Mouse (Mus musculus): Measurements from ENCODE around the gene Tnfrsf14. TPM values are rescaled to one million over a fixed set of nuclear protein-coding genes. Genes with fewer than 3 reads are reported as not detected.

Gene Tnfrsf14
- polyA plus RNA-seq, 1 experiment from 2014 or later, result 4.4 TPM

- Histone ChIP-seq H3K27ac (ENCODE audit: low read depth, low read length) (no peak overlapping the region), H3K27me3 (ENCODE audit: control insufficient read depth, insufficient read depth, low read length) (peaks cover 10% of the 10 kb centered on the region; the same call in 1 of the 2 replicates), H3K9me3 (replicated peaks; ENCODE audit: control insufficient read depth, low read length) (no peaks in the 10 kb centered on the region), H3K4me2 (no peak overlapping the region), H3K4me1 (ENCODE audit: control insufficient read depth, insufficient read depth, low read length) (no peaks in the 10 kb centered on the region), H3K9ac (ENCODE audit: low read depth, low read length) (no peak overlapping the region), H3K4me3 (ENCODE audit: low read depth, low read length) (no peak overlapping the region), H3K36me3 (ENCODE audit: control insufficient read depth, insufficient read depth, low read length) (no peaks in the 10 kb centered on the region)
- 57% methylated on average over 13 of the region's 13 CpGs for WGBS (ENCODE audit: insufficient replicate concordance)
- ATAC-seq (replicated peaks; ENCODE audit: insufficient number of reproducible peaks, low FRiP score, low TSS enrichment), result no peak
These were observed 41.3 kb downstream of the Tnfrsf14 start for GRCm38 (mm10) chr4:154886876-154887592.

GRCm38 (mm10) chr4:154885416-154885815 is 42.9 kb downstream of the Tnfrsf14 start:
- H3K9me3 ChIP-seq (replicated peaks; ENCODE audit: control insufficient read depth, low read length), result no peaks in the 10 kb centered on the region
- no peak for ATAC-seq (replicated peaks; ENCODE audit: insufficient number of reproducible peaks, low FRiP score, low TSS enrichment)
- H3K36me3 ChIP-seq (ENCODE audit: control insufficient read depth, insufficient read depth, low read length), result no peaks in the 10 kb centered on the region
- peaks cover 7% of the 10 kb centered on the region; the same call in 1 of the 2 replicates for H3K27me3 ChIP-seq (ENCODE audit: control insufficient read depth, insufficient read depth, low read length)
- WGBS (ENCODE audit: insufficient replicate concordance), result 78% methylated on average over 11 of the region's 11 CpGs
- no peak overlapping the region for H3K9ac ChIP-seq (ENCODE audit: low read depth, low read length)
- peaks cover 4% of the 10 kb centered on the region; the same call in 1 of the 2 replicates for H3K4me1 ChIP-seq (ENCODE audit: control insufficient read depth, insufficient read depth, low read length)
- no peak overlapping the region for H3K4me3 ChIP-seq (ENCODE audit: low read depth, low read length)
- H3K27ac ChIP-seq (ENCODE audit: low read depth, low read length), result no peak overlapping the region
- no peak overlapping the region for H3K4me2 ChIP-seq

GRCm38 (mm10) chr4:154882014-154882659 is 46.2 kb downstream of the Tnfrsf14 start:
- H3K4me1 ChIP-seq (ENCODE audit: control insufficient read depth, insufficient read depth, low read length), result peaks cover 14% of the 10 kb centered on the region
- no peak overlapping the region for H3K4me2 ChIP-seq
- no peaks in the 10 kb centered on the region for H3K9me3 ChIP-seq (replicated peaks; ENCODE audit: control insufficient read depth, low read length)
- no peak overlapping the region for H3K27ac ChIP-seq (ENCODE audit: low read depth, low read length)
- no peak overlapping the region for H3K9ac ChIP-seq (ENCODE audit: low read depth, low read length)
- H3K27me3 ChIP-seq (ENCODE audit: control insufficient read depth, insufficient read depth, low read length), result peaks cover 7% of the 10 kb centered on the region; the same call in 1 of the 2 replicates
- H3K4me3 ChIP-seq (ENCODE audit: low read depth, low read length), result no peak overlapping the region
- WGBS (ENCODE audit: insufficient replicate concordance), result 24% methylated on average over 14 of the region's 14 CpGs
- no peak for ATAC-seq (replicated peaks; ENCODE audit: insufficient number of reproducible peaks, low FRiP score, low TSS enrichment)
- H3K36me3 ChIP-seq (ENCODE audit: control insufficient read depth, insufficient read depth, low read length), result no peaks in the 10 kb centered on the region

GRCm38 (mm10) chr4:154880730-154881129 is 47.6 kb downstream of the Tnfrsf14 start:
- Histone ChIP-seq H3K4me2 (no peak overlapping the region), H3K36me3 (ENCODE audit: control insufficient read depth, insufficient read depth, low read length) (no peaks in the 10 kb centered on the region), H3K9me3 (replicated peaks; ENCODE audit: control insufficient read depth, low read length) (no peaks in the 10 kb centered on the region), H3K27me3 (ENCODE audit: control insufficient read depth, insufficient read depth, low read length) (peaks cover 5% of the 10 kb centered on the region; the same call in 1 of the 2 replicates), H3K27ac (ENCODE audit: low read depth, low read length) (0 out of 2 replicates have a peak overlapping the region, but pooled peaks have one; percentile 50), H3K4me3 (ENCODE audit: low read depth, low read length) (no peak overlapping the region), H3K9ac (ENCODE audit: low read depth, low read length) (peak overlapping the region; percentile 28; the same call in 1 of the 2 replicates), H3K4me1 (ENCODE audit: control insufficient read depth, insufficient read depth, low read length) (peaks cover 14% of the 10 kb centered on the region)
- WGBS (ENCODE audit: insufficient replicate concordance), result 39% methylated on average over 6 of the region's 6 CpGs
- no peak for ATAC-seq (replicated peaks; ENCODE audit: insufficient number of reproducible peaks, low FRiP score, low TSS enrichment)

GRCm38 (mm10) chr4:154877864-154878548 is 50.4 kb downstream of the Tnfrsf14 start:
- H3K27me3 ChIP-seq (ENCODE audit: control insufficient read depth, insufficient read depth, low read length), result no peaks in the 10 kb centered on the region
- peak overlapping the region; percentile 91 for H3K27ac ChIP-seq (ENCODE audit: low read depth, low read length)
- peak overlapping the region; percentile 62 for H3K4me2 ChIP-seq
- H3K9me3 ChIP-seq (replicated peaks; ENCODE audit: control insufficient read depth, low read length), result no peaks in the 10 kb centered on the region
- peak overlapping the region; percentile 37 for H3K4me3 ChIP-seq (ENCODE audit: low read depth, low read length)
- H3K9ac ChIP-seq (ENCODE audit: low read depth, low read length), result peak overlapping the region; percentile 66
- 7% methylated on average over 17 of the region's 18 CpGs for WGBS (ENCODE audit: insufficient replicate concordance)
- peaks cover 14% of the 10 kb centered on the region for H3K4me1 ChIP-seq (ENCODE audit: control insufficient read depth, insufficient read depth, low read length)
- peak; percentile 90 for ATAC-seq (replicated peaks; ENCODE audit: insufficient number of reproducible peaks, low FRiP score, low TSS enrichment)
- H3K36me3 ChIP-seq (ENCODE audit: control insufficient read depth, insufficient read depth, low read length), result no peaks in the 10 kb centered on the region

- no peak overlapping the region for H3K4me2 ChIP-seq
- 72% methylated on average over 6 of the region's 6 CpGs for WGBS (ENCODE audit: insufficient replicate concordance)
- H3K9ac ChIP-seq (ENCODE audit: low read depth, low read length), result no peak overlapping the region
- no peaks in the 10 kb centered on the region for H3K36me3 ChIP-seq (ENCODE audit: control insufficient read depth, insufficient read depth, low read length)
- no peaks in the 10 kb centered on the region for H3K4me1 ChIP-seq (ENCODE audit: control insufficient read depth, insufficient read depth, low read length)
- H3K27me3 ChIP-seq (ENCODE audit: control insufficient read depth, insufficient read depth, low read length), result peaks cover 20% of the 10 kb centered on the region
- H3K9me3 ChIP-seq (replicated peaks; ENCODE audit: control insufficient read depth, low read length), result no peaks in the 10 kb centered on the region
- H3K4me3 ChIP-seq (ENCODE audit: low read depth, low read length), result no peak overlapping the region
- no peak for ATAC-seq (replicated peaks; ENCODE audit: insufficient number of reproducible peaks, low FRiP score, low TSS enrichment)
- no peak overlapping the region for H3K27ac ChIP-seq (ENCODE audit: low read depth, low read length)
These were observed 55.2 kb downstream of the Tnfrsf14 start for GRCm38 (mm10) chr4:154873186-154873585.

Other genes with a start within 250 kb of the Tnfrsf14 start
- 0.35 and 0.52 TPM in 2 replicates for gene Ttc34, start 91.1 kb downstream of the Tnfrsf14 start, polyA plus RNA-seq (2014; fragmentation: Nextera tagmentation; extraction: Ambion mirVana)
- gene Mmel1, start 59.0 kb downstream of the Tnfrsf14 start, polyA plus RNA-seq (2014; fragmentation: Nextera tagmentation; extraction: Ambion mirVana), result 0.23 and 0.82 TPM in 2 replicates
- 26.4 and 29.6 TPM in 2 replicates for gene Fam213b, start 29.4 kb downstream of the Tnfrsf14 start, polyA plus RNA-seq (2014; fragmentation: Nextera tagmentation; extraction: Ambion mirVana)
- gene Hes5, start 32.4 kb upstream of the Tnfrsf14 start, polyA plus RNA-seq (2014; fragmentation: Nextera tagmentation; extraction: Ambion mirVana), result 0.56 TPM in 1 of 2 replicates, not detected in the other
- 40.6 and 45.0 TPM in 2 replicates for gene Pank4, start 35.6 kb upstream of the Tnfrsf14 start, polyA plus RNA-seq (2014; fragmentation: Nextera tagmentation; extraction: Ambion mirVana)
- gene Plch2, start 128.2 kb upstream of the Tnfrsf14 start, polyA plus RNA-seq (2014; fragmentation: Nextera tagmentation; extraction: Ambion mirVana), result 0.13 and 0.30 TPM in 2 replicates
- 4.1 and 9.9 TPM in 2 replicates for gene Pex10, start 138.5 kb upstream of the Tnfrsf14 start, polyA plus RNA-seq (2014; fragmentation: Nextera tagmentation; extraction: Ambion mirVana)
- gene Rer1, start 157.8 kb upstream of the Tnfrsf14 start, polyA plus RNA-seq (2014; fragmentation: Nextera tagmentation; extraction: Ambion mirVana), result 148 TPM in 2 replicates
- 2.5 and 2.9 TPM in 2 replicates for gene Morn1, start 158.0 kb upstream of the Tnfrsf14 start, polyA plus RNA-seq (2014; fragmentation: Nextera tagmentation; extraction: Ambion mirVana)

Measured in heart, embryonic 11.5 days (tissue).